Mouse (Mus musculus) megakaryocyte, embryonic 14.5 days (primary cell): ENCODE measurements around the gene Rap1a.

Source experiments
- FLI1 ChIP-seq: IDR thresholded peaks from 2 replicates; pipeline ENCODE4 v1.6.1; 2012; ENCODE audit warnings: low read length, inconsistent platforms, mixed read lengths
- GATA1 ChIP-seq: IDR thresholded peaks from 3 replicates; pipeline ENCODE4 v1.6.1; 2012; ENCODE audit warnings: mixed read lengths, low read length, inconsistent platforms, borderline replicate concordance

DNA sequence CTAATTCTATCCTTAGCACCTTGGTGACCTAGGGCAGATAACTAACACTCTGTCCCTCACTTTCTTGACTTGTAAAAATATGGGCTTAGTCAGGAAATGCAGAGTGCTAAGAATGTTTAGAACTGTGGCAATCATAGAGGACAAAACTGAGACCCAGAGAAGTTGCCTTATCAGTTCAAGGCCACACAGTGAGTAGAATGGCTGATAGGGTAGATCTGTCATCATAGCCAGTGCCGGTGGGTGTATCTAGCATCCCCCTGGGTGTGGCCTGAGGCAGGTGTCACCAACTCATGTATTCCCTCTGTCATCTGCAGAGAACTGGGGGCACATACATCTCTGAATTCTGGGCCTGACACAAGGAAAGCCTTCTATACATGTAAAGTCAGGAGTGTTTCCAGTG, 102.8 kb downstream of the Rap1a start:
- TF ChIP-seq GATA1 (no peak), FLI1 (no peak)
